ENCODE assay signal across 31 mouse cellular contexts in genomic region chr1:165730129-165730528, GRCm38 (mm10). TPM values are rescaled to one million over a fixed set of nuclear protein-coding genes. Genes with fewer than 3 reads are reported as not detected.
DNase-seq lines count a peak whose midpoint lies in the region; ATAC-seq and TF ChIP-seq lines count a peak whose summit lies in the region.
"Had no signal": no experiment of that assay in that cellular context is flagged by ENCODE, and none has a peak within 500 bp of the region (broad histone marks: within the 10 kb centered on the region; RNA-seq: fewer than 3 reads in every experiment).

No protein-coding gene starts in this region.

- no peaks in the 10 kb centered on the region for H3K27me3 ChIP-seq in heart, embryonic 13.5 days (replicated peaks)
- no peaks in the 10 kb centered on the region for H3K27me3 ChIP-seq in thymus, adult 2 months (ENCODE audit: control insufficient read depth, insufficient read depth, low read length)
- H3K27me3 ChIP-seq: embryonic facial prominence, embryonic 13.5 days; forebrain, embryonic 13.5 days; liver, embryonic 15.5 days; midbrain, embryonic 15.5 days; neural tube, embryonic 15.5 days had no signal

- no peak overlapping the region for H3K9ac ChIP-seq in heart, embryonic 13.5 days
- H3K9ac ChIP-seq: embryonic facial prominence, embryonic 13.5 days; forebrain, embryonic 13.5 days; liver, embryonic 15.5 days; midbrain, embryonic 15.5 days; neural tube, embryonic 15.5 days had no signal

- WGBS in heart, embryonic 13.5 days: 37% methylated on average over 1 of the region's 1 CpGs
- 7% methylated on average over 1 of the region's 1 CpGs for WGBS in thymus, adult 2 months

- peaks cover 30% of the 10 kb centered on the region for H3K4me1 ChIP-seq in heart, embryonic 13.5 days
- H3K4me1 ChIP-seq in thymus, adult 2 months (replicated peaks; ENCODE audit: control insufficient read depth, insufficient read depth, low read length): peaks cover 21% of the 10 kb centered on the region
- H3K4me1 ChIP-seq: embryonic facial prominence, embryonic 13.5 days; forebrain, embryonic 13.5 days; midbrain, embryonic 15.5 days; neural tube, embryonic 15.5 days had no signal

- H3K4me2 ChIP-seq in heart, embryonic 13.5 days: no peak overlapping the region
- H3K4me2 ChIP-seq: embryonic facial prominence, embryonic 13.5 days; forebrain, embryonic 13.5 days; liver, embryonic 15.5 days; midbrain, embryonic 15.5 days; neural tube, embryonic 15.5 days had no signal

- no peak for TF ChIP-seq CTCF in thymus, adult 2 months (IDR thresholded peaks at IDR 0.05; ENCODE audit: borderline replicate concordance, control insufficient read depth, extremely low read depth, insufficient read depth, low read length, poor library complexity)

- H3K36me3 ChIP-seq in heart, embryonic 13.5 days: no peaks in the 10 kb centered on the region
- no peaks in the 10 kb centered on the region for H3K36me3 ChIP-seq in thymus, adult 2 months (ENCODE audit: control insufficient read depth, insufficient read depth, low read length)
- H3K36me3 ChIP-seq: embryonic facial prominence, embryonic 13.5 days; heart, embryonic 10.5 days; limb, embryonic 10.5 days; liver, embryonic 15.5 days; midbrain, embryonic 15.5 days; neural tube, embryonic 15.5 days had no signal

- intact Hi-C loops in heart, postnatal 10 days (cut with DNase I): loop anchor here (10.0 kb wide), 1 partner anchor 265 kb away; the partner anchor contains the start of genes Dcaf6 and Mpc2

- ATAC-seq in heart, embryonic 13.5 days (ENCODE audit: extremely low read depth, insufficient number of reproducible peaks, low FRiP score, low TSS enrichment): no peak
- ATAC-seq in hematopoietic stem cell, adult 5-6 weeks (replicated peaks in 1 of 2; ENCODE audit: insufficient read depth in 1 of 2, low FRiP score in 2 of 2, low TSS enrichment in 1 of 2, low read depth in 1 of 2, poor library complexity in 2 of 2, severe bottlenecking in 2 of 2): peak; percentile 41 to 65; a peak in 3 of 4 replicates
- ATAC-seq: forebrain, embryonic 13.5 days; hindbrain, embryonic 16.5 days; midbrain, embryonic 15.5 days had no signal

- DNase-seq in heart, postnatal 10 days: no peak
- peak; percentile 60 for DNase-seq in thymus, adult 2 months
- DNase-seq in thymus, postnatal 4 days: peak; percentile 66
- no peak for DNase-seq in testis, postnatal 14 days (ENCODE audit: low spot score)
- DNase-seq in kidney, adult 9 months: no peak
- no peak for DNase-seq in frontal cortex, postnatal 10 days (ENCODE audit: low spot score in 2 of 2)
- DNase-seq: adrenal gland, postnatal 10 days; cerebellum, adult 2 months; cerebellum, postnatal 25 days; embryo, embryonic 11 days; heart, postnatal 14 days; kidney, adult 11 months; kidney, postnatal 25 days; liver; lung, postnatal 4 days; right cerebral cortex, adult 18-20 months; right cerebral cortex, postnatal 4 days had no signal

- no peak for TF ChIP-seq POLR2A in thymus, adult 2 months (IDR thresholded peaks at IDR 0.05; ENCODE audit: control insufficient read depth, extremely low read depth, insufficient read depth, low read length, poor library complexity)

- H3K4me3 ChIP-seq in heart, embryonic 13.5 days: no peak overlapping the region
- no peak overlapping the region for H3K4me3 ChIP-seq in thymus, adult 2 months (ENCODE audit: control insufficient read depth, insufficient read depth, low read length)
- H3K4me3 ChIP-seq: embryonic facial prominence, embryonic 13.5 days; erythroblast, embryonic 14.5 days; forebrain, embryonic 13.5 days; heart, embryonic 10.5 days; layer of hippocampus, adult 2 months; limb, embryonic 10.5 days; liver, embryonic 15.5 days; midbrain, embryonic 15.5 days; myocyte; neural tube, embryonic 15.5 days had no signal

- peak overlapping the region; percentile 53 for H3K27ac ChIP-seq in heart, embryonic 13.5 days (replicated peaks)
- no peak overlapping the region for H3K27ac ChIP-seq in thymus, adult 2 months (ENCODE audit: control insufficient read depth, insufficient read depth, low read length)
- H3K27ac ChIP-seq: embryonic facial prominence, embryonic 13.5 days; forebrain, embryonic 13.5 days; layer of hippocampus, adult 2 months; limb, embryonic 10.5 days; liver, embryonic 15.5 days; midbrain, embryonic 15.5 days; neural tube, embryonic 15.5 days had no signal

- no peaks in the 10 kb centered on the region for H3K9me3 ChIP-seq in heart, embryonic 13.5 days
- H3K9me3 ChIP-seq: embryonic facial prominence, embryonic 13.5 days; forebrain, embryonic 13.5 days; heart, embryonic 10.5 days; limb, embryonic 10.5 days; liver, embryonic 15.5 days; midbrain, embryonic 15.5 days; neural tube, embryonic 15.5 days had no signal

RNA-seq across cellular contexts. Expression of gene Rcsd1, which starts 20.6 kb away (rescaled TPM):
- polyA plus RNA-seq in heart, embryonic 13.5 days (2015; fragmentation: Nextera tagmentation; extraction: Ambion mirVana): 83.9 and 95.4 TPM in 2 replicates
- 100 to 1,000 TPM; 112 to 114 TPM for total RNA-seq in heart, postnatal 10 days (2021)
- total RNA-seq in hematopoietic stem cell, adult 5-6 weeks (2017): 132 and 143 TPM in 2 replicates
- 220 and 249 TPM in 2 replicates for polyA plus RNA-seq in thymus, adult 2 months (2012; rRNA removed)

RNA-seq across cellular contexts. Expression of gene Creg1, which starts 33.4 kb away (rescaled TPM):
- polyA plus RNA-seq in heart, embryonic 13.5 days (2015; fragmentation: Nextera tagmentation; extraction: Ambion mirVana): 105 and 110 TPM in 2 replicates
- 10 to 100 TPM; 34.8 to 36.1 TPM for total RNA-seq in heart, postnatal 10 days (2021)
- 118 and 127 TPM in 2 replicates for total RNA-seq in hematopoietic stem cell, adult 5-6 weeks (2017)
- 37.5 and 43.2 TPM in 2 replicates for polyA plus RNA-seq in thymus, adult 2 months (2012; rRNA removed)

RNA-seq across cellular contexts. Expression of gene Cd247, which starts 58.4 kb away (rescaled TPM):
- polyA plus RNA-seq in heart, embryonic 13.5 days (2015; fragmentation: Nextera tagmentation; extraction: Ambion mirVana): 0.42 and 0.55 TPM in 2 replicates
- 1 to 10 TPM; 1.7 TPM for total RNA-seq in heart, postnatal 10 days (2021)
- total RNA-seq in hematopoietic stem cell, adult 5-6 weeks (2017): 3.6 and 7.2 TPM in 2 replicates
- 559 and 663 TPM in 2 replicates for polyA plus RNA-seq in thymus, adult 2 months (2012; rRNA removed)
- total RNA-seq: layer of hippocampus, adult 2 months; layer of hippocampus, postnatal 25 days had no signal
- polyA plus RNA-seq: myocyte had no signal

Comparison
In these comparisons a context has a peak if more than half of its experiments do, and no peak if none do; other contexts are left out.
1. DNase-seq: peak in thymus, adult 2 months (single experiment) and thymus, postnatal 4 days (single experiment); none in heart, postnatal 10 days (0 of 2), testis, postnatal 14 days (single experiment), kidney, adult 9 months (single experiment) and frontal cortex, postnatal 10 days (0 of 2).